Mouse (Mus musculus) brain, embryonic 14.5 days (tissue): ENCODE measurements around the gene H2al1j.
"Not testable (repeated sequence)": the region's sequence is repeated elsewhere in the genome, so short reads cannot be mapped to it uniquely, and the experiment has no call there.

Experiments used
- CTCF ChIP-seq: fragments of 200-500 bp; IDR thresholded peaks from 2 replicates; pipeline ENCODE4 v1.5.1; 2012; ENCODE audit warnings: inconsistent platforms, mild to moderate bottlenecking, moderate library complexity, borderline replicate concordance; ENCODE audit not compliant: insufficient read depth, insufficient read length; ENCODE audit errors: extremely low read depth
- POLR2A ChIP-seq: fragments of 200-500 bp; IDR thresholded peaks from 2 replicates; pipeline ENCODE4 v1.6.1; 2012; ENCODE audit warnings: mild to moderate bottlenecking, inconsistent platforms, borderline replicate concordance; ENCODE audit not compliant: poor library complexity, insufficient read depth, insufficient read length, severe bottlenecking; ENCODE audit errors: extremely low read depth

GRCm38 (mm10) chrX:11324359-11324758 is 3.3 kb upstream of the H2al1j start, which contains the start of gene H2al1i:
- not testable (repeated sequence) for TF ChIP-seq POLR2A, CTCF
